Mouse (Mus musculus) heart, adult 9 months (tissue): ENCODE data around the gene Cbll1.

Experiments used
- DNase-seq, 2 experiments: peaks; one replicate each; pipeline ENCODE4 v3.0.0; 2022; ENCODE audit warnings: low spot score in 2 of 2

The Cbll1 gene

DNA sequence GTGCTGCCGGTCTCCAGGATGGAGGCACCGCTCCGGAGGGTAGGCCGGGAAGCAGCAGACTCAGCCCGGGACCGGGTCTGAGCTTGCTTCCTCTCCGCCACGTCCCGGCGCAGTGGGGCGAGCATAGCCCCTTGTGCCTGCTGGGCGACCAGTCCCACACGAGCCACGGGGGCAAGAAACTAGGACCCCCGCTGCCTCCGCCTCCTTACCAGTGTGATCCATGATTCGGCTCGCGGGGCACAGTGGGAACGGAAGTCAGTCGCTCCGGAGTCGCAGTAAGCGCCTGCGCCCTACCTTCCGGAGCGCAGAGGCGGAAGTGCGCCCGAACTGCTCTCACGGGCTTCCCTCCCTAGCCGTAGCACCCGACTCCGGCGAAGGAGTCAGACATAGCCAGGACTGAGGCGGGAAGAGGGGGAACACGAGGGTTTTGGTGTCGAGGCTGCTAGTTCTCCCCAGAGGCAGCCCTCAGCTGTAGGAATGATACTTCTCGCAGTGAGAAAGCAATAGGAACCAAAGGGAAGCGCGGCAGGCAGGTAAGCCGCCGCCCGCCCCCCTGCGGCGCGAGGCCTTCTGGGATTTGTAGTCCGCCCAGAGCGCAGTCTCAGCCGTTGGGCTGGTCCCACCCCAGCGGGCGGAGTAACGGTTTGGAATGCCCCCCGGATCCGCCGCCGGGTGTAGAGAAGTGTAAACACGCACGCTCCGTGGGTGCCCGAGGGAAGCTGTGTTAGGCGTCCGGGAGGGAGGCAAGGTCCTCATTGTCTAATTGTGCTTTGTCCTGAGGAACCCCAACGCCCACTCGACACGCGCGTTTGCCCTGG lies at the start of gene Cbll1:
TSS of gene Cbll1 (minus strand) at position 303 of the 818 bp plus-strand sequence.
- peak; percentile 96 for DNase-seq

- no peak for DNase-seq
Observed at GRCm38 (mm10) chr12:31546061-31546460, 46.6 kb upstream of the Cbll1 start.

DNA sequence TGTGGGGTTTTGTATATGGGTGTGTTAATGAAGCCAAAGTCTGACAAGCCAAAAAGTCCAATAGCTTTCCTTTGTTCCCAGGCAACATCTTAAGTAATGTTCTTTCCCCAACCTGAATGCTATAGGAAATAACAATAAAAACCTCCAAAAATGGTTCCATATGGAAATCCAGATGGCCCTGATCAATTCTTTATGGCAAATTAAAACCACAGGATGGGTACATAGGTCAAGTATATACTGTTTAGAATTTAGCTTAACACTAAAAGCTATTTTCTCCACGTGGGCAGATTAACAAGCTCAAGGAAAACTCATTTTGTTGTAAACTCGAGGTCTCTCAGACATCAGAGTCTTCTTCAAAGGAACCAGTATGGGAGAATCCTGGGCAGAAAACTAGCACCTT lies 45.8 kb upstream of the Cbll1 start:
- no peak for DNase-seq

- no peak for DNase-seq
Observed at GRCm38 (mm10) chr12:31541541-31541940, 42.1 kb upstream of the Cbll1 start.

DNA sequence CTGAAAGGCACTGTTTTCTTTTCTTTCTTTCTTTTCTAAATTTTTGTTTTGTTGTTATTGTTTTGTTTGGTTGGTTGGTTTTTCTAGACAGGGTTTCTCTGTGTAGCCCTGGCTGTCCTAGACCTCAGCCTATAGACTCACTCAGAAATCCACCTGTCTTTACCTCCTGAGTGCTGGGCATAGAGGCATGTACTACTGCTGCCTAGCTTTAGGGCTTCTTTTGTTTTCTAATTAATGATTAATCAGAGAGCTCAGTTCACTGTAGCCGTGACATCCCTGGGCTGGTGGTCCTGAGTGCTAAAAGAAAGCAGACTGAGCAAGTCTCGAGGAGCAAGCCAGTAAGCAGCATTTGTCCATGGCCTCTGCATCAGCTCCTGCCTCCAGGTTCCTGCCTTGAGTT lies 40.4 kb upstream of the Cbll1 start:
- DNase-seq = no peak

- peak; percentile 12 to 35 for DNase-seq
Observed at GRCm38 (mm10) chr12:31537515-31538230, 38.3 kb upstream of the Cbll1 start.

GRCm38 (mm10) chr12:31534060-31534843 lies 34.8 kb upstream of the Cbll1 start:
- DNase-seq = no peak

DNA sequence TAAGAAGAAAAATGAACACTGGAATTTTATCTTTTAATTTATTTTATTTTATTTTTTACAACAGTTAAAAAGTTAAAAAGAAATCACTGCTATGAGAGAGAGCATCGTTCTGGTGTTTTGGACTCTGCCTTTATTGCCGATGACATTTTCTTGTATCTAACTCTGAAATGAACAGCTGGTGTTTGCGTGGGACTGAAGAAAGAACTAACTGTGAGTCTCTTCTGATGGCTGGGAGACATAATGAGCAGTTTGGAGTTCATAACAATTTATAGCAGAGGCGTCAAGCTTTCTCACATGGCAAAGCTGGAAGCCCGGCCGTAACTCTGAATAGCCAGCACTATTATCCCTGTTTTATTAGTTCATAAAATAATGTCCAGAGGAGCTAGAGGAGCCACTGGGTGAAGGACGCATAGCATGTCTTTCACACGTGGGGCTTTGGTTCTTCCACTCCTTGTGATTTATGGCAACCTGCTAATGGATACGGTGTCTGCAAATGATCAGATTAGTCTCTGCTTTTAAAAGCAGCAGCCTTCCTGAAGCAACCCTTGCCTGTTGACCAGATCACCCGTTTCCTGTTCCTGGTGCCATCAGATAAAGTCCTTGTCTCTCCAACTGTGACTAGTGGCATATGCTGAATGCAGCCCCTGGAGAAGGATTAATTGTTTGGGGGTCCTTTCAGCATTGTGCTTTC lies 33.9 kb upstream of the Cbll1 start:
- DNase-seq = no peak

- DNase-seq = no peak
Observed at GRCm38 (mm10) chr12:31532054-31532453, 32.6 kb upstream of the Cbll1 start.

DNA sequence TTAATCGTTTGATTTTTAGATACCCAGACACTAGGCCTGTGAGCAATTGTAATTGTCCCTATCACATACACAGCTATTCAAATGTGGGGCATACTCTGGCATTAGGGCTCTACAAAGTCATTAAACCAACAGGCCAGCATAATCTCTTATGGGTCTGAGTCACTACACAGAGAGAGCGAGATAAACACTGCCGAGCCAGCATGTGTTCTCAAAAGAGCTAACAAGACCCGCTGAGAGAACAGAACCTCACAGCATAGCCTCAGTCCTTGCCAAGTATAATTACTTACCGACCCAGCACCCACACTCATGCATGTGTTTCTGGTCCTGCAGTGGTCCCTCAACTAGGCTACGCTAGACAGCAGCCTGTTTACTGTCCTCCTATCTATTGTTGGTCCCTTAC lies 28.0 kb upstream of the Cbll1 start:
- DNase-seq = no peak

GRCm38 (mm10) chr12:31521371-31521770 lies 22.0 kb upstream of the Cbll1 start:
- DNase-seq = no peak

DNA sequence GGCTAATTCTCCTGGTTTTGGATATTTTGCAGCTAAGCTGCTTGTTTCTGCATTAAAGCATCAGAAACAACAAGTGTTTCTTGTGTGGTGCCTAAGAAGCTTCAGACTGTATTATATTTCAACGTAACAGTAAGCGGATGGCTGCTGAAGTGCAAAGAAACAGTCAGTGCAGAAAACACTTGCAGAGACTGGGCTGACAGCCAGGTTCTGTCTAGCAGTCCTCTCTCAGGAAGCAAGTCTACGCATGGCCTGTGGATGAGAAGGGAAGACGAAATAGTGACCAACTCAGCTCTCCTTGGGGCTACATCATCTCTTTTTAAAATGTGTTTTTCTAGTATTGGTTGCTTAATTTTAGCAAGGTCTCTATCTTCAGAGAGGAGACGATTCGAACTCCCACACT lies 20.7 kb upstream of the Cbll1 start:
- no peak for DNase-seq

GRCm38 (mm10) chr12:31513724-31514503 lies 14.5 kb upstream of the Cbll1 start:
- no peak for DNase-seq

- DNase-seq = no peak
Observed at GRCm38 (mm10) chr12:31512634-31513411, 13.4 kb upstream of the Cbll1 start.

DNA sequence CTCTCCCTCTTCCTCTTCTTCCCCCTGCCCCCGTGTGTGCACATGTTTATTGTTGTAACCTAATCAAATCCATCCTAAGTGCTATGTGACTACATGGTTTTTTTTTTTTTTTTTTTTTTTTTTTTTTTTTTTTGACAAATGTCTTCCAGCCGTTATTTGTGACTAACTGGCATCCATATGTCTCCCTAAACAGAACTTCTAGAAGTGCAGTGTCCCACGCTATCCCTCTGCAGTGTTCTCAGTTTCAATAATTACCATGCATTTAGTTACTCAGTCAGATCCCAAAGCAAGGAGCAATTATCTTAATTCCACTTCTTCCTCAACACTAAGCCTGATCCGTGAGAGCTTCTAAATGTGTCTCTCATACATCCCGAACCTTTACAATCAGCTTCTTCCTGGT lies 11.8 kb upstream of the Cbll1 start:
- no peak for DNase-seq

DNA sequence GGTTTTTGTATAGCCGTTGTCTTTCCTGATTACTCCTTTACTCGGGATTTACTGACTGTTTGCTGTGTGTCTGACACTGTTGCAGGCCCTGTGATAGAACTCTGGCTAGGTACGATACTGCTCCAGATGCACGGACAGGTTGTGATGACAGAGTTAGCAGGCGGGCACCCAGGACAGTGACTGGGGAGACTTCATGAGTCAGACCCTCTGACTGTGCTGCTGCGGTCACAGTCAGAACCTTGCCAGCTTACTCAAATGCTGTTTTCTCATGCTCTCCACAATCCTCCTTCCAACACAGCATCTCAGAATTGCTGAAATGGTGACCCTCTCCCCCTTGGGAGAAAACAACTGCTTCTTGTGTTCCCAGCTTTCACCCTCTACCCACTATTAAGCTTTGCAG lies 9.1 kb upstream of the Cbll1 start:
- DNase-seq = no peak

DNA sequence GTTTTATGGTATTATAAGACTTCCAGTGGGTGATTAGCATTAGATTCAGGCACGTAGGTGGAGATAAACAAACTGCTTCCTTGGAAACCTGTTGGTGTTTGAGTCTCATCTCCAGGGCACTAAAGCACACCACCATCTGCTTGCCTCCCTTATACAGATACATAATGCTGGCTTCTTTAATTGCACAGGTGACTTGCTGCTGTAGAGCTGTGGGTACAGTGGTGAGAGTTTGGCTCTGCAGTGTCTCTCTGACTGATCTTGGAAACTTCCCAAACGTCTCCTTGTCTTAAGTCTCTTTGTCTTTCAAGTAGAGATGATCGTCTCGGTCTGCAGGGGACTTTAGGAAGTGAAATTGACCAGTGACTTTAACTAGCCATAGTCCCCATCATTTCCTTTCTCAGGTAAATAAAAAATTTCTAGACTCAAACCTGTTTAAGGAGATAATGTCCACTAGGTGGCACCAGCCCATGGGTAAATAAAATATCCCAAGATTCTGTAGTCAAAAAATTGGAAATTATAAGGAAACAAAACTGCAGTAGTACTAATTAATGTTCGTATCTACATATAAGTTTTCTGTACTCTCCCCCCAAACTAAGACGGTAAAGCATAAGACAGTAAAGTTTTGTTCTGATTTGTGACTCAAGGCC lies 8.4 kb upstream of the Cbll1 start:
- no peak for DNase-seq

- no peak for DNase-seq
Observed at GRCm38 (mm10) chr12:31503211-31503610, 3.8 kb upstream of the Cbll1 start.

- DNase-seq = no peak
Observed at GRCm38 (mm10) chr12:31501266-31501665, 1.9 kb upstream of the Cbll1 start.

GRCm38 (mm10) chr12:31500196-31500595 lies 780 bp upstream of the Cbll1 start:
- no peak for DNase-seq
